In genomic region chr19:7524879-7525278, GRCm38 (mm10) we compare ENCODE assay signal across 19 mouse cellular contexts.
"Had no signal": no experiment of that assay in that cellular context is flagged by ENCODE, and none has a peak within 500 bp of the region (broad histone marks: within the 10 kb centered on the region; RNA-seq: fewer than 3 reads in every experiment).

No protein-coding gene starts in this region.

- H3K4me3 ChIP-seq: midbrain, embryonic 10.5 days; midbrain, embryonic 12.5 days; myocyte; neural tube, embryonic 13.5 days; neural tube, embryonic 15.5 days had no signal

- H3K4me2 ChIP-seq: lung, embryonic 14.5 days; midbrain, embryonic 12.5 days; neural tube, embryonic 13.5 days; neural tube, embryonic 15.5 days had no signal

- H3K4me1 ChIP-seq: midbrain, embryonic 10.5 days; midbrain, embryonic 12.5 days; neural tube, embryonic 13.5 days; neural tube, embryonic 15.5 days had no signal

- DNase-seq: lung, adult 18-20 months; lung, embryonic 14.5 days; lung, postnatal 10 days; lung, postnatal 4 days; midbrain, embryonic 14.5 days; retina, postnatal 1 day; right cerebral cortex, adult 18-20 months; right cerebral cortex, postnatal 25 days; right cerebral cortex, postnatal 4 days; spleen, adult 18-20 months; thymus, adult 18-20 months; thymus, postnatal 14 days; thymus, postnatal 36 days had no signal

- ATAC-seq: midbrain, embryonic 16.5 days had no signal

- H3K9ac ChIP-seq: lung, embryonic 14.5 days; midbrain, embryonic 12.5 days; neural tube, embryonic 13.5 days; neural tube, embryonic 15.5 days had no signal

- H3K27ac ChIP-seq: midbrain, embryonic 10.5 days; midbrain, embryonic 12.5 days; neural tube, embryonic 13.5 days; neural tube, embryonic 15.5 days had no signal

- H3K9me3 ChIP-seq: midbrain, embryonic 10.5 days; neural tube, embryonic 13.5 days; neural tube, embryonic 15.5 days had no signal

- H3K27me3 ChIP-seq: midbrain, embryonic 12.5 days; neural tube, embryonic 13.5 days; neural tube, embryonic 15.5 days had no signal
